Mouse (Mus musculus) lung, postnatal 0 days (tissue): Measurements from ENCODE around the gene Tceal7. TPM values are rescaled to one million over a fixed set of nuclear protein-coding genes. Genes with fewer than 3 reads are reported as not detected.

Experiments used
- ATAC-seq: fragments of 200-750 bp; cut with Nextera tagmentation; 2 replicates; pipeline ENCODE4 v1.8.0; 2017; ENCODE audit warnings: moderate library complexity
- DNase-seq: peaks from one replicate; pipeline ENCODE4 v3.0.0-alpha.2; 2016; ENCODE audit warnings: low spot score
- H3K27ac ChIP-seq: fragments of 300-500 bp; sonication (generic); 2 replicates; pipeline ENCODE4 v1.5.1; 2014; ENCODE audit warnings: antibody characterized with exemption, mild to moderate bottlenecking, low read length, mixed read lengths
- H3K27me3 ChIP-seq: fragments of 300-500 bp; sonication (generic); replicated peaks from 2 replicates; pipeline ENCODE4 v1.6.1; 2014; ENCODE audit warnings: low read length, mixed read lengths; ENCODE audit not compliant: insufficient read depth
- H3K36me3 ChIP-seq: fragments of 300-500 bp; sonication (generic); 2 replicates; pipeline ENCODE4 v1.6.1; 2014; ENCODE audit warnings: low read length, mixed read lengths; ENCODE audit not compliant: insufficient read depth
- H3K4me1 ChIP-seq: fragments of 300-500 bp; sonication (generic); 2 replicates; pipeline ENCODE4 v1.6.1; 2014; ENCODE audit warnings: antibody characterized with exemption, low read depth, low read length, mixed read lengths; ENCODE audit not compliant: insufficient read depth
- H3K4me2 ChIP-seq: fragments of 300-500 bp; sonication (generic); replicated peaks from 2 replicates; pipeline ENCODE4 v1.6.1; 2014; ENCODE audit warnings: low read depth, mild to moderate bottlenecking, low read length, moderate library complexity, mixed read lengths
- H3K4me3 ChIP-seq: fragments of 300-500 bp; sonication (generic); 2 replicates; pipeline ENCODE4 v1.5.1; 2014; ENCODE audit warnings: low read depth, low read length
- H3K9ac ChIP-seq: fragments of 300-500 bp; sonication (generic); replicated peaks from 2 replicates; pipeline ENCODE4 v1.6.1; 2014; ENCODE audit warnings: low read depth, mild to moderate bottlenecking
- H3K9me3 ChIP-seq: fragments of 300-500 bp; sonication (generic); 2 replicates; pipeline ENCODE4 v1.6.1; 2016; ENCODE audit warnings: low read length, mixed read lengths
- CTCF ChIP-seq: IDR thresholded peaks from 2 replicates; pipeline ENCODE4 v1.5.1; 2016; ENCODE audit warnings: antibody characterized with exemption, mild to moderate bottlenecking
- EP300 ChIP-seq: IDR thresholded peaks from 2 replicates; pipeline ENCODE4 v1.6.1; 2016; ENCODE audit warnings: antibody characterized with exemption, mild to moderate bottlenecking, control low read depth
- WGBS: fragments of 180-500 bp; shearing (Covaris S2); extraction: QIAGEN DNeasy Blood & Tissue Kit; methylation state at CpG from one replicate; pipeline ENCODE4 v1.1.7; 2014; 5-methylcytosine and 5-hydroxymethylcytosine counted together
- polyA plus RNA-seq: library from polyadenylated mRNA; unstranded; fragments of >200 nt; fragmentation: Nextera tagmentation; extraction: Ambion mirVana; gene quantifications from 2 replicates; pipeline ENCODE4 v1.2.1, GENCODE M21; 2015

The Tceal7 gene
- polyA plus RNA-seq, 1 experiment from 2014 or later = 0.17 TPM

GRCm38 (mm10) chrX:136180897-136181553 is 33.6 kb upstream of the Tceal7 start:
- Histone ChIP-seq H3K9ac (no peak overlapping the region), H3K27me3 (no peaks in the 10 kb centered on the region), H3K4me2 (no peak overlapping the region), H3K9me3 (no peaks in the 10 kb centered on the region), H3K36me3 (no peaks in the 10 kb centered on the region), H3K4me3 (no peak overlapping the region), H3K27ac (no peak overlapping the region), H3K4me1 (no peaks in the 10 kb centered on the region)
- peak; percentile 25 for DNase-seq
- no peak for TF ChIP-seq EP300
- TF ChIP-seq CTCF = no peak
- peak; percentile 38 for ATAC-seq
- WGBS = 35% methylated on average over 11 of the region's 11 CpGs

GRCm38 (mm10) chrX:136183107-136183506 is 31.5 kb upstream of the Tceal7 start:
- no peak overlapping the region for H3K4me2 ChIP-seq
- ATAC-seq (no peak), DNase-seq (no peak)
- no peaks in the 10 kb centered on the region for H3K4me1 ChIP-seq
- 87% methylated on average over 1 of the region's 1 CpGs for WGBS
- no peak overlapping the region for H3K27ac ChIP-seq
- TF ChIP-seq CTCF (no peak), EP300 (no peak)
- no peak overlapping the region for H3K9ac ChIP-seq
- no peak overlapping the region for H3K4me3 ChIP-seq
- H3K36me3 ChIP-seq = no peaks in the 10 kb centered on the region
- H3K9me3 ChIP-seq = no peaks in the 10 kb centered on the region
- H3K27me3 ChIP-seq = no peaks in the 10 kb centered on the region

- Histone ChIP-seq H3K4me1 (no peaks in the 10 kb centered on the region), H3K36me3 (no peaks in the 10 kb centered on the region), H3K27me3 (no peaks in the 10 kb centered on the region), H3K9ac (no peak overlapping the region), H3K9me3 (no peaks in the 10 kb centered on the region), H3K27ac (no peak overlapping the region), H3K4me2 (no peak overlapping the region), H3K4me3 (no peak overlapping the region)
- WGBS = 76% methylated on average over 16 of the region's 16 CpGs
- no peak for DNase-seq
- ATAC-seq = no peak
- TF ChIP-seq EP300 = no peak
- no peak for TF ChIP-seq CTCF
Measured at GRCm38 (mm10) chrX:136195193-136195944, 19.2 kb upstream of the Tceal7 start.

GRCm38 (mm10) chrX:136196873-136197272 is 17.7 kb upstream of the Tceal7 start:
- H3K4me3 ChIP-seq = no peak overlapping the region
- no peaks in the 10 kb centered on the region for H3K36me3 ChIP-seq
- H3K9me3 ChIP-seq = no peaks in the 10 kb centered on the region
- no peak for ATAC-seq
- WGBS = 56% methylated on average over 1 of the region's 1 CpGs
- no peaks in the 10 kb centered on the region for H3K4me1 ChIP-seq
- DNase-seq = no peak
- no peaks in the 10 kb centered on the region for H3K27me3 ChIP-seq
- no peak overlapping the region for H3K27ac ChIP-seq
- peak; percentile 64 for TF ChIP-seq CTCF
- TF ChIP-seq EP300 = no peak
- H3K4me2 ChIP-seq = no peak overlapping the region
- no peak overlapping the region for H3K9ac ChIP-seq

- ATAC-seq = no peak
- no peak overlapping the region for H3K9ac ChIP-seq
Measured at GRCm38 (mm10) chrX:136203257-136203656, 11.3 kb upstream of the Tceal7 start.

GRCm38 (mm10) chrX:136203664-136204066 is 10.9 kb upstream of the Tceal7 start, which contains the start of gene Tceal5:
Gene Tceal5 (minus strand): TSS chrX:136203876.
- TF ChIP-seq EP300 = no peak
- Histone ChIP-seq H3K27ac (no peak within 1 kb of the TSS), H3K9me3 (no peaks in the 10 kb centered on the region), H3K9ac (no peak within 1 kb of the TSS), H3K4me3 (peak within 1 kb of the TSS; percentile 14; the same call in 1 of the 2 replicates), H3K36me3 (no peaks in the 10 kb centered on the region), H3K27me3 (no peaks in the 10 kb centered on the region), H3K4me2 (peak within 1 kb of the TSS; percentile 46), H3K4me1 (no peaks in the 10 kb centered on the region)
- ATAC-seq (peak; percentile 53), DNase-seq (peak; percentile 21)
- WGBS = 21% methylated on average over 9 of the region's 9 CpGs

More at GRCm38 (mm10) chrX:136203257-136203656, 11.3 kb upstream of the Tceal7 start:
- Histone ChIP-seq H3K9me3 (no peaks in the 10 kb centered on the region), H3K36me3 (no peaks in the 10 kb centered on the region), H3K4me3 (peak overlapping the region; percentile 14; the same call in 1 of the 2 replicates), H3K27ac (no peak overlapping the region), H3K4me2 (peak overlapping the region; percentile 46), H3K4me1 (no peaks in the 10 kb centered on the region), H3K27me3 (no peaks in the 10 kb centered on the region)
- no peak for TF ChIP-seq CTCF
- no peak for TF ChIP-seq EP300
- DNase-seq = no peak
- 20% methylated on average over 6 of the region's 7 CpGs for WGBS
